Mouse (Mus musculus) hindbrain, embryonic 10.5 days (tissue): ENCODE measurements around the gene Comtd1. TPM values are rescaled to one million over a fixed set of nuclear protein-coding genes. Genes with fewer than 3 reads are reported as not detected.

Source experiments
- DNase-seq: peaks from one replicate; pipeline ENCODE4 v3.0.0-alpha.2; 2017; ENCODE audit warnings: low spot score
- H3K27ac ChIP-seq: fragments of 300-500 bp; sonication (generic); 2 replicates; pipeline ENCODE4 v1.5.1; 2016; ENCODE audit warnings: mild to moderate bottlenecking, moderate library complexity
- H3K27me3 ChIP-seq: fragments of 300-500 bp; sonication (generic); 2 replicates; pipeline ENCODE4 v1.6.1; 2016; ENCODE audit warnings: mild to moderate bottlenecking; ENCODE audit not compliant: poor library complexity, insufficient read depth, severe bottlenecking
- H3K36me3 ChIP-seq: fragments of 300-500 bp; sonication (generic); 2 replicates; pipeline ENCODE4 v1.6.1; 2016; ENCODE audit warnings: mild to moderate bottlenecking, moderate library complexity
- H3K4me1 ChIP-seq: fragments of 300-500 bp; sonication (generic); replicated peaks from 2 replicates; pipeline ENCODE4 v1.6.1; 2016; ENCODE audit warnings: mild to moderate bottlenecking
- H3K4me3 ChIP-seq: fragments of 300-500 bp; sonication (generic); 2 replicates; pipeline ENCODE4 v1.5.1; 2016; ENCODE audit warnings: mild to moderate bottlenecking, moderate library complexity
- H3K9me3 ChIP-seq: fragments of 300-500 bp; sonication (generic); 2 replicates; pipeline ENCODE4 v1.6.1; 2016; ENCODE audit warnings: mild to moderate bottlenecking, moderate library complexity
- WGBS: fragments of 180-500 bp; shearing (Covaris S2); methylation state at CpG from one replicate; pipeline ENCODE4 v1.1.7; 2016; 5-methylcytosine and 5-hydroxymethylcytosine counted together
- polyA plus RNA-seq: library from polyadenylated mRNA; unstranded; fragments of >200 nt; fragmentation: Nextera tagmentation; extraction: Ambion mirVana; gene quantifications from 2 replicates; pipeline ENCODE4 v1.2.1, GENCODE M21; 2016

The Comtd1 gene
- polyA plus RNA-seq, 1 experiment from 2014 or later = 15.7 TPM

DNA sequence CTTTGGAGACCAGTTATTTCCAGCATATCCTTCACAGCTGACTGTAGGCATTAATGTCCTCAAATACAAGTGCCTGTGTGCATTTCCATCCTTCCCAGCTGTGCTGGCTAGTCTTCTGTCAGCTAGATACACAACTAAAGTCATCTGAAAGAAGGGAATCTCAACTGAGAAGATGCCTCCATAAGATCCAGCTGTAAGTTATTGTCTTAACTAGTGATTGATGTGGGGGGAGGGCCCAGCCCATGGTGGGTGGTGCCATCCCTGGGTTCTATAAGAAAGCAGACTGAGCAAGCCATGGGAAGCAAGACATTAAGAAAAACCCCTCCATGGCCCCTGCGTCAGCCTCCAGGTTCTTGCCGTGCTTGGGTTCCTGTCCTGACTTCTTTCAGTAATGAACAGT is 23.8 kb downstream of the Comtd1 start, which contains the start of gene Vdac2:
Gene Vdac2 (plus strand): TSS at position 301 of the 400 bp plus-strand sequence.
- peaks cover 6% of the 10 kb centered on the region for H3K4me1 ChIP-seq
- no peak for DNase-seq
- no peak within 1 kb of the TSS for H3K4me3 ChIP-seq
- H3K36me3 ChIP-seq = no peaks in the 10 kb centered on the region
- WGBS = 72% methylated on average over 2 of the region's 2 CpGs
- no peaks in the 10 kb centered on the region for H3K27me3 ChIP-seq
- H3K27ac ChIP-seq = no peak within 1 kb of the TSS
- no peaks in the 10 kb centered on the region for H3K9me3 ChIP-seq

DNA sequence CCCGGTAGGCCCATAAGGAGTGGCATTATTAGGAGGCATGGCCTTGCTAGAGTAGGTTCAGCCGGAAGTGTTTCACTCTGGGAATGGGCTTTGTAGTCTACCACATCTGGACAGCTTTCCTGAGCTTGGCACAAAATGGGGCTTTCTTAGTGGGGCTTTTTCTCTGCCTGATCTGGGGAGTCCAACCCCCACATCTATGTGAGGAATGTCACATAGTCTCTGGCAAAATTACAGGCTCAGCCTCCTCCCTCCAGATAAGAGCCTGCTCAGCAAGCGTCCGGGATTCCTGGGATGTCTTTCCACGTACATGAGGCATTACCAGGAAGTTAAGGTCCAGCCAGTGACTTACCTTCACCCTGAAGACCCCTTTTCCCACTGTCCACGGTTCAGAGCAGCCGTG is 24.9 kb downstream of the Comtd1 start:
- 81% methylated on average over 7 of the region's 7 CpGs for WGBS

DNA sequence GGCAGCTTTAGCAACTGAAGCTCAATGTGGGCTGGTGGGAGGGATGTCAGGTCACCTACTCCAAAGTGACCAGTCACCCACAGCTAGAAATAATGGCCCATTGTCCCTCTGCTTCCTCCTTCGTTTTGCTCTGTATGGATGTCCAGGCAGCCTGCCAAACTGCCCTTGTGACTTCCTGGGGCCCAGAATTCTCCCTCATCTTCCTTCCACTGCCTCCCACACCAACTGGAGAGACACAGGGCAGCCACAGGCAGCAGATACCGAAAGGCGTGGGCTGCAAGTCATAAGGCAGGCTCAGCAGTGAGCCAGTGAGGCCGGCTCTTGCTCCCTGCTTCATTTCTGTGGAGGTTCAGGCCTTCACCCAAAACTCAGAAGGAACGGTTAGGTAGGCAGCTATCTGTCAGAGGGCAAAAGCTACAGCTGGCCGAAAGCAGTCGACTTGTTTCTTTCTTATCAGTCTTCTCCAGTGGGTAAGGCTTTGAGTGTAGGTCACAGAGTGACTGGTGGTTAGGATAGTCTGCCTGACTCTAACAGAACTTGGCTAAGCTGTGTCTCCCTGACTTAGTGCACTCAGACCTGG is 25.9 kb downstream of the Comtd1 start:
- H3K27me3 ChIP-seq = no peaks in the 10 kb centered on the region
- 58% methylated on average over 7 of the region's 7 CpGs for WGBS
- H3K36me3 ChIP-seq = no peaks in the 10 kb centered on the region
- H3K4me3 ChIP-seq = no peak overlapping the region
- H3K27ac ChIP-seq = peak overlapping the region; percentile 14; the same call in 1 of the 2 replicates
- no peak for DNase-seq
- peaks cover 6% of the 10 kb centered on the region for H3K4me1 ChIP-seq
- H3K9me3 ChIP-seq = no peaks in the 10 kb centered on the region

More for the DNA sequence above, 24.9 kb downstream of the Comtd1 start:
- Histone ChIP-seq H3K27me3 (no peaks in the 10 kb centered on the region), H3K9me3 (no peaks in the 10 kb centered on the region), H3K36me3 (no peaks in the 10 kb centered on the region), H3K27ac (no peak overlapping the region), H3K4me3 (no peak overlapping the region), H3K4me1 (peaks cover 6% of the 10 kb centered on the region)
- DNase-seq = no peak

DNA sequence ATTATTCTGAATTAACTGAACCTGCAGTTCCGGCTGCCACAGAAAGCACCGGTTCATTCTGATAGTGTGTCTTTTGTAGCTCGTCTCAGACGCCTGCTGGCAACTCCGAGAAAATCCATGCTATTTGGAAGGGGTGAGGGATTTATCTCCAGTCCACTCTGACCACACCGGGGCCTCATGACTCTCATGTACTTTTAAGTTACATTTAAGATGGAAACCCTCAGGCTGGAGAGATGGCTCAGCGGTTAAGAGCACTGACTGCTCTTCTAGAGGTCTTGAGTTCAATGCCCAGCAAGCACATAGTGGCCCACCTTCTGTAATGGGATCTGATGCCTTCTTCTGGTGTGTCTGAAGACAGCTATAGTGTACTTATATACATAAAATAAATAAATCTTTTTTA is 26.5 kb downstream of the Comtd1 start:
- Histone ChIP-seq H3K36me3 (no peaks in the 10 kb centered on the region), H3K4me3 (no peak overlapping the region), H3K9me3 (no peaks in the 10 kb centered on the region), H3K27me3 (no peaks in the 10 kb centered on the region), H3K4me1 (peaks cover 6% of the 10 kb centered on the region), H3K27ac (no peak overlapping the region)
- no peak for DNase-seq
- WGBS = 81% methylated on average over 7 of the region's 7 CpGs

DNA sequence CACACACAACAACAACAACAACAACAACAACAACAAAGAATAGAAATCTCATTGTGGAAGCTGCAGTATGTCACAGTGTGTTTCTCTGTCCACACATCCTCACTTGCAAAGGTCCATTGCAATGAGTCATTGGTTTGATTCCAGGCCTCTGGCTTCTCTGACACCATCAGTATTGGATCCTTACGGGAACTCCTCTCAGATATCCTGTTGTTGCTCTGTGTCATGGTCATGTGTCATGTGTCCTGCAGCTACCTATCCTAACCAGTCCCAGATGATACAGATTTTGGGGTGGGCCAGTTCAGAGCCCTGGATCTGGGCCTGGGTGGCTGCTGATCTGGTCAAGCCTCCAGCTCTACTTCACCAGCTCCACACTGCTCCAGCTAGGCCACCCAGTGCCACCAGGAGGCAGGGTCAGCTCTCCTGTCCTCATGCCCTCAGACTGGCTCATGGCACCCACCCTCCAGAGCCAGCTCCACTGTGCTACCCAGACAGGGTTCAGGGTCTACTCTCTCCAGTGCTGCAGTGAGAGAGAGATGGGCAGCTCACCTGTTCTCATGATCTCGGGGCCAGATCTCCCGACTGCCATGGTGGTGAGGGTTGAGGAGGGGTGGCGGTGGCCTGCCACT is 27.8 kb downstream of the Comtd1 start:
- peaks cover 6% of the 10 kb centered on the region for H3K4me1 ChIP-seq
- H3K27ac ChIP-seq = no peak overlapping the region
- H3K36me3 ChIP-seq = no peaks in the 10 kb centered on the region
- no peak for DNase-seq
- H3K9me3 ChIP-seq = no peaks in the 10 kb centered on the region
- no peaks in the 10 kb centered on the region for H3K27me3 ChIP-seq
- WGBS = 95% methylated on average over 4 of the region's 4 CpGs
- no peak overlapping the region for H3K4me3 ChIP-seq

DNA sequence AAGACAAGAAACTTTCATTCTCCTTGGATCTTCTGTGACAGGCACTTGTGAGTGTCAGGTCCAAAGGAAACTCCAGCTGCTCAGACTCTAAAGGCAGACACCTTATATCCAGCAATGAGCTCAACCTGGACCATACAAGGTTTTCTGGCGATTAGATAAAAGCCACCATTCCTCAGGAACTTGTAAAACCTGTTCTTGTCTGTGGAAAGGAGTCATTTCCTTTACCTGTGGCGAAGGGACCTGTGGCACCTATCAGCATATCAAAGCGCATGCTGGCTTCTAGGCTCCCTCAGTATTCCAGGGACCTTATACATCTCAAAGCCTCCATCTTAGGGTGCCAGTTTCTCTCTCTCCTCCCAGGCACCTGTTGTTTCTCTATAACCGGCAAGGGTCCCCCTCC is 31.3 kb downstream of the Comtd1 start:
- Histone ChIP-seq H3K9me3 (no peaks in the 10 kb centered on the region), H3K27ac (no peak overlapping the region), H3K4me1 (0 out of 2 replicates have a peak, but pooled peaks cover under 1% of the 10 kb centered on the region), H3K36me3 (no peaks in the 10 kb centered on the region), H3K27me3 (no peaks in the 10 kb centered on the region), H3K4me3 (no peak overlapping the region)
- no peak for DNase-seq
- 40% methylated on average over 4 of the region's 4 CpGs for WGBS

DNA sequence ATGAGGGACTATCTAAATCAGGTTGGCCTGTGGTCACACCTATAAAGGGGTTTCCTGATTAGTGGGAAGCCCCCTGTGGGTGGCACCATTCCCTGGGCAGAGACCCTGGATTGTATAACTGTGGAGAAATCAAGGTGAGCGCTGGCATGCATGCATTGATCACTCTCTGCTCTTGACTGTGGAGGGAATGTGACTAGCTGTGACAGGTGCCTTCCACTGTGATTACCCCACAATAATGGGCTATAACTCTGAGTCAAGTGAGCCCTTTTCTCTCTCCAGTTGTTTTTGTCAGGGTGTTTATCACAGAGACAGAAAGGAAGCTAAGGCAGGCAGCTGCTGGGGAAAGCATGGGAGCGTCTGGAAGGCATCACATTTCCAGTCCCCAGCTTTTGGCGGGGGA is 32.5 kb downstream of the Comtd1 start:
- no peak for DNase-seq
- no peak overlapping the region for H3K27ac ChIP-seq
- H3K27me3 ChIP-seq = no peaks in the 10 kb centered on the region
- H3K36me3 ChIP-seq = no peaks in the 10 kb centered on the region
- no peaks in the 10 kb centered on the region for H3K9me3 ChIP-seq
- no peaks in the 10 kb centered on the region for H3K4me1 ChIP-seq
- H3K4me3 ChIP-seq = no peak overlapping the region
- 77% methylated on average over 3 of the region's 3 CpGs for WGBS

DNA sequence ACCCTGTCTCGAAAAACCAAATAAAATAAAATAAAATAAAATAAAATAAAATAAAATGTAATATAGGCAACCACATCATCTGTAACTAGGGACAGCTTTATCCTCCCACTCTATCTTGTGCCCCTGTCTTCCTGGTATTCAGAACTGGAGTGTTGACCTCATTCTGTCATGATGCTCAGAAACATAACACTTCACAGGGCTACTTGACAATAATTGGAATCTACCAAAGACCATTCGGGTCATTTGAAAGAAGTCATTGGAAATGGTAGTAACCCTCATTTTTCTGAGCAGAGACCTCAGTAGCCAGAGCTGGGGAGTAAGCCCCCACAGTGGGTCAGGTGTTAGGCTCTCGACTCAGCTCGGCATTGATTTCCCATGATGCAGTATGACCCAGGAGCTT is 34.2 kb downstream of the Comtd1 start:
- Histone ChIP-seq H3K9me3 (no peaks in the 10 kb centered on the region), H3K27me3 (no peaks in the 10 kb centered on the region), H3K36me3 (no peaks in the 10 kb centered on the region), H3K4me1 (no peaks in the 10 kb centered on the region), H3K27ac (no peak overlapping the region), H3K4me3 (no peak overlapping the region)
- WGBS = 90% methylated on average over 4 of the region's 4 CpGs
- no peak for DNase-seq

DNA sequence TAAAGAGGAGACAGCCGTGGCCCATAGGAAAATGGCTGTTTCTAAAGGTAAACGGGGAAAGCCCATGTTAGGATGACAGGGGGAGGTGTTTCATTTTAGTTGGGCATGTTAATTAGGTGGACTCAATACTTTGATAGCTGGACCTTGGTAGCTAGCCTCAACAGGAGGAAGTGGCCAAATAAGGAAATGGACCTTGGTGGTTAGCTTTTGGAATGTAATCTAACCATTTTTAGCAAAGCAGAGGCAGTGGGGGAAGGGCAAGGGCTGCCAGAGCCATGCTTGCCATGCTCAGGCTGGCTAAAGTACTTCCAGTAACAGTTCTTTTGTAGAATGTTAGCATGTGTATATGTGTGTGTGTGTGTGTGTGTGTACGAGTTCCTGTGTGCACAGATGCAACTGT is 34.9 kb downstream of the Comtd1 start:
- DNase-seq = no peak
- no peaks in the 10 kb centered on the region for H3K9me3 ChIP-seq
- no peaks in the 10 kb centered on the region for H3K27me3 ChIP-seq
- H3K36me3 ChIP-seq = no peaks in the 10 kb centered on the region
- no peaks in the 10 kb centered on the region for H3K4me1 ChIP-seq
- no peak overlapping the region for H3K27ac ChIP-seq
- no peak overlapping the region for H3K4me3 ChIP-seq
- WGBS = 85% methylated on average over 3 of the region's 3 CpGs

DNA sequence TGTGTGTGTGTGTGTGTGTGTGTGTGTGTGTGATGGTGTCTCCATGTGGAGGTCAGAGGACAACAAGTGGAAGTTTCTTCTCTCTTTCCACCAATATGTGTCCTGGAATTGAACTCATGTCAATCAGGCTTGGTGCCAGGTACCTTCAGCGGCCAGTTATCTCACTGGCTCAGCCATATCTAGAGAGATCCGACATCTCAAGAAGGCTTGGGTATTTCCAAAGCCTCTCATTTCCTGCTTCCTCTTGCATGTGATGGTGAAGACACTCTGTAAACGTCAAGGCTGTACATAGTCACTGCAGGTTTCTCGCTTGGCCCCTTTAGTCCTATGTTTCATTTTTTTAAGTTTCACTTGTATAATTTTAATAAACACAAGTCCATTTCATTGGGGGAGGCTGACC is 35.6 kb downstream of the Comtd1 start:
- Histone ChIP-seq H3K4me1 (no peaks in the 10 kb centered on the region), H3K27ac (no peak overlapping the region), H3K27me3 (no peaks in the 10 kb centered on the region), H3K4me3 (no peak overlapping the region), H3K9me3 (no peaks in the 10 kb centered on the region), H3K36me3 (no peaks in the 10 kb centered on the region)
- DNase-seq = no peak
- 85% methylated on average over 4 of the region's 4 CpGs for WGBS

DNA sequence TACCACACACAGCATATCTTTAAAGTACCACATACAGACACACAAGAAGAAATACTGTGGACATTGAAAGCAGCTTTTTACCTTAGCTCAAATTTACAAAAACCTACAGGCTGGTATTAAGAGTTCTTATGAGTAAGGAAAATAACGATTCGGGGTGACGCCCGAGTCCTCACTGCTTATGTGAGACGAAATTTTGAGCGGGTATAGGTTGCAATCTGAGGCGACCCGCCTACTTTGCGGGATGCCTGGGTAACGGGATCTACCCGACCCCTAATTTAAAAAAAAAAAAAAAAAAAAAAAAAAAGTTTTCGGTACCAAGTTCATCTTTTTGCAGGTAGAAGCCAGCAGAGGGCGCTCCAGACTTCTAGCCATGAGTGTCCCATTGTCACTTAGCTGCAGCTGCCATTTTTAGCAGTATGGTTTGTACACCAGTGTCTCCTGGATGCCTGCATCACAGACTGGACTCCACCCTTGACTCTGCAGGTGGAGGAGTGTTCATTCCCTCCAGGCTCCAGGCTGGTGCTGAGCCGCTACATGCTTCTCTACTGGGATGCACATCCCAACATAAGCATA is 36.1 kb downstream of the Comtd1 start:
- Histone ChIP-seq H3K9me3 (no peaks in the 10 kb centered on the region), H3K27me3 (no peaks in the 10 kb centered on the region)
- 27% methylated on average over 14 of the region's 14 CpGs for WGBS

DNA sequence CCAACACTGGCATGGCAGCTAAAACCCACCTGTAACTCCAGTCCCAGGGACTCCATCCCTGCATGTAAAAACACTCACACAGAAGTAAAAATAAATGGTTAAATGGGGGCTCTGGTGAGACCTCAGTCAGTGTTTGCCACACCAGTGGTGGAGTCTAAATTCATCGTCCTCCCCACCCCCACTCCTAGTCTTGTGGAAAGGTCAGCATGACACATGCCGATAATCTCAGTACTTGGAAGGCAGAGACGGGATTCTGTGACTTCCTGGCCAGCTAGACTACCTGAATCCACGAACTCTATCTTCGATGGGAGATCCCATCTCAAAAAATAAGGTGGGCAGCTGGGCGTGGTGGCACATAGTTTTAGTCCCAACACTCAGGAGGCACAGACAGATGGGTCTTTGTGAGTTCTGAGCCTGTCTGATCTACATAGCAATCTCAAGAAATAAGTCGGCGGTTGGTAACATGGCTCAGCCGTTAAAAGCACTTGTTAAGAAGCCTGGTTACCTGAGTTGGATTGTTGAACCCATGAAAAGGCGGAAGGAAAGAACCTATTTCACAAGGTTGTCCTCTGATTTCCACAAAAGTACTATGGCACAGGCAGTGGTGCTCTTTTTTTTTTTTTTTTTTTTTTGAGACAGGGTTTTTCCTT is 36.9 kb downstream of the Comtd1 start:
- no peaks in the 10 kb centered on the region for H3K9me3 ChIP-seq
- no peak overlapping the region for H3K4me3 ChIP-seq
- DNase-seq = no peak
- no peaks in the 10 kb centered on the region for H3K27me3 ChIP-seq
- no peak overlapping the region for H3K27ac ChIP-seq
- 85% methylated on average over 10 of the region's 10 CpGs for WGBS
- H3K4me1 ChIP-seq = no peaks in the 10 kb centered on the region
- H3K36me3 ChIP-seq = no peaks in the 10 kb centered on the region

More for the DNA sequence above, 36.1 kb downstream of the Comtd1 start:
- no peaks in the 10 kb centered on the region for H3K36me3 ChIP-seq
- H3K4me3 ChIP-seq = no peak overlapping the region
- peak; percentile 69 for DNase-seq
- H3K4me1 ChIP-seq = no peaks in the 10 kb centered on the region
- H3K27ac ChIP-seq = no peak overlapping the region

DNA sequence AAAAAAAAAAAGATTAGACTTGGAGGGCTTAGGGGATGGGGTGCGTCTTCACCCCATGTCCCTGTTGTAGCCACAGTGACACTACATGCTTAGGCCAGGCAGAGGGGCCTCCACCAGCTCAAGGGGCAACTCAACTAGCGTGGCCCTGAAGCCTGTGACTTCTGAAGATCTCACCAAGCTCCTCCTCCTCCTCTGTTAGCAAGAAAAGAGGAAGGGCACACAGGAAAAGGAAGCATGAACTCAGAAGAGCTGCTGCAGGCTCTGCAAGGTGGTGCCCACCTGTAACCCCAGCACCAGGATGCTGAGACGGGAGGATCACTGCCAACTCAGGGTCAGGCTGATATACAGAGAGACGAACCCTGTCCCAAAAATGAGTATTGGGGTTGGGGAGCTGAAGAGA is 37.5 kb downstream of the Comtd1 start:
- H3K27ac ChIP-seq = no peak overlapping the region
- H3K9me3 ChIP-seq = no peaks in the 10 kb centered on the region
- no peaks in the 10 kb centered on the region for H3K4me1 ChIP-seq
- no peak overlapping the region for H3K4me3 ChIP-seq
- H3K36me3 ChIP-seq = no peaks in the 10 kb centered on the region
- no peaks in the 10 kb centered on the region for H3K27me3 ChIP-seq
- 91% methylated on average over 4 of the region's 4 CpGs for WGBS
- DNase-seq = no peak
